Mouse (Mus musculus) ovary, postnatal 10 days (tissue): Measurements from ENCODE around the gene Bri3bp.
A peak's percentile ranks its signal among the peaks of the same experiment; 100 is the strongest.

Experiments used
- DNase-seq: peaks from one replicate; pipeline ENCODE4 v3.0.0; 2022; ENCODE audit warnings: low spot score

The Bri3bp gene

DNA sequence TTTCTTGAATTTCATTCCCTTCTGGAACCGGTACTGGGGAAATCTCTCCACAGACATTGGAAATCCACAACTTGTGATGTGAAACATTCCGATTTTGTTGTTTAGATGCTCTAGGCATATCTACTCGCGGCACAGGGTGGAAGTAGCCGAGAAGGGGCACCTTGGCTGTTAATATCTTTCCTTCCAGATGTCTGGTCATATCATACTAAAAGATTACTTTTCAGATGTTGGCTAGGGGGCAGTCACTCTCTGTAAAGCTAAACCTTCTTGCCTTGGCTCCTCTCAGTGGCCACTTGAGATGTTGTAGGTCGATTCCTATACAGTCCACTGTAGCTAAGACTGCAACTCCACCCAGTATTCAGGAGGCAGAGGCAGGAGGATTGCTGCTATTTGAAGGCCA, 14.7 kb downstream of the Bri3bp start:
- DNase-seq: no peak

DNA sequence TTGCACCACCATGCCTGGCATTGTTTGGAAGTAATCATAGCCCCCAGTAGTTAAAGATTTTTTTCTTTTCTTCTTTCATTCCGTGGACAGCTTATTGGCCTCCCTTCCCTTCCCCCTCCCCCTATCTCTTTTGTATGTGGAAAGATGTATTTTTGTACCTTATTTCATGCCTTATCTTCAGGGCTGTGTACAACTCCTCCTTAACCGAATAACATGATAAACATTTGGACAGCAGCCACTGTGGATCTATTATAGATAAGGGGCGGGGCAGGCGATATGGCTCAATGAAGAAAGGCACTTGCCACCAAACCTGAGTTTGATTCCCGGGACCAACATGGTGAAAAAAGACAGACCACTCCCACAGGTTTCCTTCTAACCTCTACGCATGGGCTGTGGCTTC, 16.2 kb downstream of the Bri3bp start:
- no peak for DNase-seq

DNA sequence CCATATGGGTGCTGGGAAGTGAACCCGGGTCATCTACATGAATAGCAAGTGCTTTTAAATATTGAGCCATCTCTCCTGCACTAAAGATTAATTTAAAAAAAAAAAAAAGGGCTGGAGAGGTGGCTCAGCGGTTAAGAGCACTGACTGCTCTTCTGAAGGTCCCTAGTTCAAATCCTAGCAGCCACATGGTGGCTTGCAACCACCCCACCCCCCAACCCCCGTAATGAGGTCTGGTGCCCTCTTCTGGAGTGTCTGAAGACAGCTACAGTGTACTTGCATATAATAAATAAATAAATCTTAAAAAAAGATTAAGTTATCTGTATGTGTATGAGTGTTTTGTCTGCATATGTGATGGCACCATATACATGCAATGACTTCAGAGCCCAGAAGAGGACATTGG, 19.2 kb downstream of the Bri3bp start:
- DNase-seq: no peak

DNA sequence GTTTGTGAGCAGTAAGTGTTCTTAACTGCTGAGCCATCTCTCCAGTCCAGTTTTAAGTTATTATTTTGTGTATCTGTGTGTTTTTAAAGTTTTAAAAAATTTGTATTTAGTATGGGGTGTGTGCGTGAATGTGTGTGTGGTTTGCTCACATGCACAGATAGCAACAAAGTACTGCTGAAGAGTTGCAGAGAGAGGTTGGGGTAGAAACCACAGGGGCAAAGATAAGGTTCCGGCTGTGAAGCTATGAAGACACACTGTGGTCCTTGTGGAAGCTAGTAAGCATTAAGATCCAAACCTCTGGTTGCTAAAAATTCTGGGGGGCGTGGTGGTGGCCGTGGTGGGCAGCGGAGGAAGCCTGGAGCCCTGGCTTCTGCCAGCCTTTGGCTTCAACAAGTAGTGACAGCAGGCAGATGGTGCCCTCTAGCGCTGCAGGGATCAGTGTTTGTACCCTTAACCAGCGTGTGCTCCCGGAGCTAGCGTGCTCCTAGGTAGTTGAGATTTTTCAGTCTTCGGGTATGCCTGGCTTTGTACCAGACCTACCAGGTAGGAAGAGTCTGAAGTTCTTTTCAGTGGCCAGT, 20.6 kb downstream of the Bri3bp start:
- no peak for DNase-seq

DNA sequence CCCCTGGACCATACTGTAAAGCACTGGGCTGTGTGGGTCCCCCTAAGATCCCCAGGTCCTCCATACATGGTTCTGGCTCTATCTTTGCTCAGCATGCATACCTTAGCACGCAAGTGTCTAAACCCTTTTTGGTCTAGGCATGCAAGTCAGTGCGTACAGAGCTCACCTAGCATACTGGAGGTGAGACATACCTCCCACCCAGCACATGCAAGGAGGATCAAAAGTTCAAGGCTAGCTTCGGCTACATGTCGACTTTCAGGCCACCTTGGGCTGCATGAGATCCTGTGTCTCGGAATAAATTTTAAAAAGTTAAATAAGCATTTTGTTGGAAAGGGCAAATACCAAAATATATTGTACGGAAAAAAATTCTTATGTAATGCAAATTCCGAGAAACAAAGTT, 23.8 kb downstream of the Bri3bp start:
- DNase-seq: no peak

DNA sequence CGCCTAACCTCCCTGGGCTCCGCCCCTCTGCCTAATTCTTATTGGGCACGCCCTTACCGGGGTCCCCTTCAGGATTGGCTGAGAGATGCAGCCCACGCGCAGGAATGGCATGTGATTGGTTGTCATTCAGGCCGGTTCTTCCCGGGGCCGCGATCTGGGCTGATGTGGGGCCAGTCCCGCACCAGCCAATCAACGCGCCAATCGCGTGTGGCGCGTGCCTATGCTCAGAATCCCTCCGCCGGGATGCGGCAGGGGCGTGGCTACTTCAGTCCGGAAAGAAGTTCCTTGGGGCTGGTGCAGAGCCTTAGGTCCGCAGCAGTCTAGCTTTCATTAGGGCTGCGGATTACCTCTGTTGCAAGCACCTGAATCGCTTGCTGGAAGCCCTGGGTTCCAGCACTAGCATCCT, 24.3 kb downstream of the Bri3bp start:
- DNase-seq: peak; percentile 84

DNA sequence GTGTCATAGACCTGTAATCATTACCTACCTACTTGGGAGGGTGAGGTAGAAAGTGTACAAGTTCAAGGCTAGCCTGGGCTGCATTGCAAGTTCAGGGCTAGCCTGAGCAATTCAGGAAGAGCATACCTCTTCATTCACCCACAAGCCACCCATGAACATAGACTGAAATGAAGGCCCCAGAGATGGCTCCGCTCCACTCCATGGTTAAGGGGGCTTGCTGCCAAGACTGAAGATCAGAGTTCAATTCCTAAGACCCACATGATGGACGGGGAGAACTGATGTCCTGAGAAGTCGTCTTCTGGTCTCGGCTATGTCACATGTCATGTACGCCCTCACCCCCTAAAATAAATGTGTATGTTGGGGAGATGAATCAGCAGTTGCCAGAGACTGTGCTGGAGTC, 25.1 kb downstream of the Bri3bp start:
- DNase-seq: no peak

DNA sequence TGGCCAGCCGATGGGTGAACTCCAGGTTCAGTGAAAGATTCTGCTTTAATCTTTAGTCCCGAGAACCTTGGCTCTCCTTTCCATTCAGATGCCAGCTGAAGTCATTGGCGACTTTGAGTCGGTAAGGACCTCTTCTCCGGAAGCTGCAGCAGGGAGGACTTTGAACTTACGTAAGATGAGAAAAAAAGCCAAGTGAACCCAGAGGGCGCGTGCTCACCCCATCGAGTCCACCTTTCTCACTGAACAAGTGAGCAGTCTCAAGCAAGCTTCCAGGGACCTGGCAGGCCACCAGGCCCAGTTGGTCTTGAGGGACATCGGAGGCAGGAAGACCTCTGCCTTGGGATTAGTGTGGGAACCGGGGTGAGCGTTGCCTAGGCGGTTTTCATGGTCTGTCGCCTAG, 25.9 kb downstream of the Bri3bp start:
- no peak for DNase-seq

DNA sequence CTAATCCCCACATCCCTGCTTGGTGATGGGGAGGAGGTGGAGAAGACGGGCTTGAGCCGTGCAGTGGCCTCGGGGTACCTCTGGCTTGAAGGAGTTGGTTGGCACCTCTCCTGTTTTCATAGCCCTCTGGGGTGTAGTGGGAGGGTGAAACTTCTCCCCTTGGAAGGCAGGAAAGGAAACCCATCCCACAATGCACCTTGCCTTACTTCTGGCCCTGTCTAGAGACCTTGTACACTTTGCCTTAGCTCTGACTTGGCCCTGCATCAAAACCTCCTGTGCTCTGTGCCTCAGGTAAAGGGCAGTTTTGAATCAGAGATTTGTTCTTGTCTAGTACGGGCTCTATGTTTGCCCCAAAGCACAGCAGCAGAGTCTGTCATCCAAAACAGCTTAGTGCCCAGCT, 29.3 kb downstream of the Bri3bp start:
- DNase-seq: no peak

DNA sequence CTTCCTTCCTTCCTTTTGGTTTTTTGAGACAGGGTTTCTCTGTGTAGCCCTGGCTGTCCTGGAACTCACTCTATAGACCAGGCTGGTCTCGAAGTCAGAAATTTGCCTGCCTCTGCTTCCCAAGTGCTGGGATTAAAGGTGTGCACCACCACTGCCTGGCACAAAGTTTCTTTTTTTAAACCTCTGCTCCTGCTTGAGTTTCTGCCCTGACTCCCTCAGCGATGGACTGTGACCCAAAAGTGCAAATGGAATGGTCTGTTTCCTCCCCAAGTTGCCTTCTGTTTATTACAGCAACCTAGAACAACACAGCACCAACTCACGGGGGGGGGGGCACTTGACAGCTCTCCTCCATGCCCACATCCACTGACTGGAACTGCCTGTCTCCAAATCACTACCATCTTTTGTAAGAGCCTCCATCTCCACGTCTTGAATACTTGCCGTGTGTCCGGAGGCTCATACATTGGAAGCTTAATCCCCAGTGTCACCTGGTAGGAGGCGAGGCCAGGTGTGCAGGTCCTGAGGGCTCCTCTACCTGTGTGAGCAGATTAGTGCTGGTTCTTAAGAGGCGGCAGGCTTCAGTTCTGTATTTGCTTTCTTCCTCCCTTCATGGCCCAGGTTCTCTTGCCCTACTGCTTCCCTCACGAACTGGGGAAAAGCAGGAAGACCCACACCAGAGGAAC, 31.6 kb downstream of the Bri3bp start:
- DNase-seq: no peak

DNA sequence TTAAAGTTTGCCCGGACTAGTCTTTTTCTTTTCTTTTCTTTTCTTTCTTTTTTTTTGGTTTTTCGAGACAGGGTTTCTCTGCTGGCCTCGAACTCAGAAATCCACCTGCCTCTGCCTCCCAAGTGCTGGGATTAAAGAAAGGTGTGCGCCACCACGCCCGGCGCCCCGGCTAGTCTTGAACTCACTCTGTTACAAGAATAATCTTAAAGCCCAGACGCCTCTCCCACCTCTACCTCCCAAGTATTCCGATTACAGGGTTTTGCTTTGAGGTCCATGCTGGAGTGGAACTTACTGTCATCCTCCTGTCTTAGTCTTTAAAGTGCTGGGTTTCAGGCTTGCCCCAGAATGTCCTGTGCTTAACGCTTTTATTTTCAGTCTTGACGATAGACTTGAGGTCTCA, 33.7 kb downstream of the Bri3bp start:
- DNase-seq: no peak

DNA sequence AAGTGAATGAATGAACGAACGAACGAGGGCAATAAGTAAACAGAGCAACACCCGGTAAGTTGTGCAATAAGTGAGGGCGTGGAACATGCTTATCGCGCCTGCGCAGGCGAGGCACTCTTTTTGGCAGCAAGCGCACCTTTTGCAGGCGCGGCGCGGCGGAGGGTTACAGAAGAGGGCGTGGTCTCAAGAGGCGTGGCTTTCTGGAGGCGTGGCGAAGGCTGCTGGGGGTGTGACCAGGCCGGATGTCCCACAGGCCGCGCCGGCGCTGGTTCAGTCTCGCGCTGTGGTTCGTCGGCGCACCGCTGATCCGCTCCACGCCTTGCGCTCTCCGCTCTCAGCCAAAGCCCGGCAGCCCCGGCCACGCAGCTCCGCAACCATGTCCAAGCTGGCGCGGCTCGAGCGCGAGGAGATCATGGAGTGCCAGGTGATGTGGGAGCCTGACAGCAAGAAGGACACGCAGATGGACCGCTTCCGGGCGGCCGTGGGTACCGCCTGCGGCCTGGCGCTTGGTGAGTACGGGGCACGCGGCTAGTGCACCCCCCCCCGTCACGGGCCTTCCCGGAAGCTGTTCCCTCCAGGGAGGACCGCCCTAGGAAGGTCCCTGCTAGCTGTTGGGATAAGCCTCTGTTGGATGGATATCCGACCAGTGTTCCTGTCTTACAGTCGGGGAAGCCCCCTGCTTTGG, 34.4 kb downstream of the Bri3bp start, which contains the start of gene Aacs:
Gene Aacs, plus strand, starts transcription at position 214 of the 685 bp plus-strand sequence.
- DNase-seq: peak; percentile 93

DNA sequence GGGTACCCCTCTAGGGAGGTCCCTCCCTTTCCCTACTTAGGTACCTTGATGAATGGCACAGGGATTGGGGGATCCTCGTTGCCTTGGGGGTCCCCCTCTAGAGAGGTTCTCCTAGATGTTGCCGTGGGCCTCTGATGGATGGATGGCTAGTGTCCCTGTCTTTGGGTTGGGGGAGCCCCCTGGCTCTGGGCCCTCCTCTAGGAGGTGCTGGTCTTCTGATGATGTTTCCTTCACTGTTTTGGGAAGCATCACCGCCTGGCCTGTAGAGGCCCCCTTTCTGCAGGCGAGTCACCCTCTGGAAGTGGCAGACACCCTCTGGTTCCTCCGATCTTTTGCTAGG, 34.9 kb downstream of the Bri3bp start:
- DNase-seq: no peak

DNA sequence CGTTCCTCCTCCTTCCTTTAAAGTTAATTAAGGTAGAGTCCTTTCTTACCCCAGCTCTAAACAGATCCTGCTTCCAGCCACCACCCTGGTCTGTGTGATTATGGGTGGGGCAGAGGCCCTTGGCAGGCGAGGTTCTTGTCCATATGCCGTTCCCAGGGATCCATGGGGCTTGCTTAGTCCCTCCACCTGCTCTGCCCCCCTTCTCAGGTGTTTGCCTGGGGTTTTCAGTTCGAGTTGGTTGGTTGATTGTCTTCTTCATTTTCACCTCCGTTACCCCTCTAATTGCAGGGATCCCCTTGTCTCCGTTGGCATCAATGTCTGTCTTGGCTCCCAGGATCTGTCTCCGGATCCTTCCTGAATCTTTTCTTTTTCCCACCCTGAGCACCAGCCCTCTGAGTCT, 35.4 kb downstream of the Bri3bp start:
- DNase-seq: no peak

DNA sequence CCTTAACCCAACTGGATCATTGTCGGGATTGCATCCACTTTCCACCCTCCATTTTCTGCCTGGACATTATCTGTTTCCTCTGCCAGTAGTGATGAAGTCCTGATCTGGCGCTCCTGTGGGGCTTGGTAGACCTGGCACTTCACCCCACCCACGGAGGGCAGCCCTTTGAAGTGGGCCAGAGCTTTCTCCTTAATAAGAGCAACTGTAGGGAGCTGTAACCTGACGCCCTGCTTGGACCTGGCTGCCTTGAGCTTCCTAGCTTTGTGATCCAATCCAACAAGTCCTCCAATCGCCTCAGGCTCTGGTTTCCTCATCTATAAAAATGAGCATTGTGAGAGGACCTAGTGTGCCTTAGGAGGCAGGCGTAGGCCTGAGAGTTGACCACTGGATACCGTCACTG, 36.2 kb downstream of the Bri3bp start:
- no peak for DNase-seq

DNA sequence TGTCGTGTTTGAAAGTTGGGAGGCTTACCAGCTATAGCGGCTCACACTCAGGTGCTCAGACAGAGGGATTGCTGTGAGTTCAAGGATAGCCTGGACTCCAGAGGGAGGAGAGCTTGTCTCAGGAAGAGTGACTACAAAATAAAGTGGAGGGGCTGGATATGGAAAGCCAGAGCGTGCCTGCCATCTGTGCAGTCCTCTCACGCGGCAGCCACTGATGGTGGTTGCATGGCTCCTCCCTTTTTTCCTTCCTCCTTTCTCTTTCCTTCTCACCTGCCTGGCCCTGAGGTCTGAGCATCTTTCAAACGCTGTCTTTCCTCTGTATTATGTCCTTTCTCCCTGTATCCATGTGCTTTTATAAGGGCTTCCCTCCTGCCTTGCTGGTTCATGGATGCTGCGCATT, 36.7 kb downstream of the Bri3bp start:
- DNase-seq: no peak

DNA sequence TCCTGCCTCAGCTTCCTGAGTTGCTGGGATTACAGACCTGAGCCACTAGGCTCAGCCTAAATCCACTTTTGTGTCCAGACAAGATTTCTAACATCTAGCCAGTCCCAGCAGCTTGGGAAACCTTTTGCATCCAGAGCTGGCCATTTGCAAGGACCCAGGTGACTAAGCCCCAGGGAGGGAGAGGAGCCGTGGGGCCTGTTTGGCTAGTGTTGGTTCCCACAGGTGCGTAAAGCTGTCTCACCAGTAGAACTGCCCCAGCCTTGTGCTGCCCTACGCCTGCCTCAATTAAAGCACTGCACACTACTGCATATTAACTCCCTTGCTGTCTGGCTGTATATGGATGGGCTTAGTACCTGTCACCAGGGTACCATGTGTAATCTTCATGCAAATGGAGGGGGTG, 38.0 kb downstream of the Bri3bp start:
- no peak for DNase-seq

DNA sequence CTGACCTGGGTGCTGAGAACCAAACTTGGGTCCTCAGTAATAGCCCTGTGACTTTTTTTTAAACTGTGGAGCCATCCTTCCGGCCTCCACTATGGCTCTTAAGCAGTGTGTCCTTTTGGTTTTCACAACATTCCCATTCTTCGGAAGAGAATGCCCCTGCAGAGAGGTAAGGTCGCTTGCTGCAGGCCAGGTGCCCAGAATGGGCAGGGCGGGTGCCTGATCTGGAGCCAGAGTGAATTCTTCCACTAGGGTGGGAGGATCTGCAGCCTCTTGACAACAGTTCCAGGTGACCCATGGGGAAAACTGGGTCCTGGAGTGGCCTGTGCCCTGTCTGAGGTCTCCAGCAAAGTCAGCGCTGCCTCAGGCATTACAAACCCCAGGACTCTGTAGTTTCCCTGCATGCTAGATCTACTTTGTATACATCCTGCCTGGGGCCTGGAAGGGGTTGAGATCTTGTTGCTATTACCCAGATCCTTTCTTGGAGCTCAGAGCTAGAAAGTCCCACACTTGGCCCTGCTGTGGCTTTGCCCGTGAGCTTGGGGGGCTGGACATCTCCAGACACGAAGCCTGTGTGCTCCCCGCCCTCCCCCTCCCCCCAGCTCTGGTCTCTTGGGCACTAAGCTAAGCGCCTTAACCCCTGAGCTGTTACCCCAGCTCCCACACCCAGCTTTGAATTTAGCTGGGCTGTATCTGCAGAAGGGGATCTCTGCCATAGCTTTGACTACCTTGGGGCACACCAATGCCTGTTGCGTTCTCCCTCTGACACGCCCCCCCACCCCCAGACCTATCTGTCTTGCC, 39.3 kb downstream of the Bri3bp start:
- DNase-seq: no peak

DNA sequence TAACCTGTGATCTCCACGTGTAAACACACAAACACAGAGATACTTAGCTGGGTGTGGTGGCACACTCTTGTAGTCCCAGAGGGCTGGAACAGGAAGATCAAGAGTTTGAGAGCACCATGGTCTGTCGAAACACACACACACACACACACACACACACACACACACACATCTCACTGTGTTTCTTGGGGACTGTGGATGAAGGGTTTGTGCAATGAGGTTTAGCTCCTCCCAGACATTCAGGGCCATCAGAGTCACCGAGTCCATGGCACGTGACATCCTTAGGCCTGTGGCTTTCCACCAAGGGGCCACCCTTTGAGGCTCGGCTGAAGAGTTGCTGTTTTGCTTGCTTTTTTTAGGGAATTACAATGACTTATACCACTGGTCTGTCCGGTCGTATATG, 41.1 kb downstream of the Bri3bp start:
- no peak for DNase-seq

DNA sequence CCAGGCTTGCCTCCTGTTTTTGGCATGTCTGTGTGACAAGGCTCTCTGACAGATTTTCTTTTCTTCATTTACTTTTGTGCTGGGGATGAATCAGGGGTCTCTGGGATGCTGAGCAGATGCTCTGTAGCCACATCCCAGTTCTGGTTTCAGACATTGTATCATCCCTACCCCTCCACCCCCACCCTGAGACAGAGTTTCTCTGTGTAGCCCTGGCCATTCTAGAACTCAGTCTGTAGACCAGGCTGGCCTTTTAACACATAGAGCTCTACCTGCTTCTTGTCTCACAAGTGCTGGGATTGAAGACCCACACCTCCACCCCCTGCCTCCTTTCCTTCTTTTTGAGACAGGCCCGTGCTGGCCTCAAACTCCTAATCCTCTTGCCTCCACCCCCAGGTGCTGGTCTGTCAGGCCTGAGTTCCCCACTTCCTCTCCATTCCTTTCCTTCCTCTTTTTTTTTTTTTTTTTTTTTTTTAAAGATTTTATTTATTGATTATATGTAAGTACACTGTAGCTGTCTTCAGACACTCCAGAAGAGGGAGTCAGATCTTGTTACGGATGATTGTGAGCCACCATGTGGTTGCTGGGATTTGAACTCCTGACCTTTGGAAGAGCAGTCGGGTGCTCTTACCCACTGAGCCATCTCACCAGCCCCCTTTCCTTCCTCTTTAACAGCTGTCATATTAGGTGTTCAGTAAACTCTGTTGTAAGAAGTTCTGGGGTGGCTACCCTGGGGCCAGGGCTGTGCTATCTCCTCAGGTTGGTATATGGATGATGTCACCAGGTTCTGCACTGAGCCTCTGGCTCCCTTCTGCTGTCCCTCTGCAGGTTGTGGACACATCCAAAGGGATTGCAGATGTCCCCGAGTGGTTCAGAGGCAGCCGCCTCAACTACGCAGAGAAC, 42.6 kb downstream of the Bri3bp start:
- no peak for DNase-seq

DNA sequence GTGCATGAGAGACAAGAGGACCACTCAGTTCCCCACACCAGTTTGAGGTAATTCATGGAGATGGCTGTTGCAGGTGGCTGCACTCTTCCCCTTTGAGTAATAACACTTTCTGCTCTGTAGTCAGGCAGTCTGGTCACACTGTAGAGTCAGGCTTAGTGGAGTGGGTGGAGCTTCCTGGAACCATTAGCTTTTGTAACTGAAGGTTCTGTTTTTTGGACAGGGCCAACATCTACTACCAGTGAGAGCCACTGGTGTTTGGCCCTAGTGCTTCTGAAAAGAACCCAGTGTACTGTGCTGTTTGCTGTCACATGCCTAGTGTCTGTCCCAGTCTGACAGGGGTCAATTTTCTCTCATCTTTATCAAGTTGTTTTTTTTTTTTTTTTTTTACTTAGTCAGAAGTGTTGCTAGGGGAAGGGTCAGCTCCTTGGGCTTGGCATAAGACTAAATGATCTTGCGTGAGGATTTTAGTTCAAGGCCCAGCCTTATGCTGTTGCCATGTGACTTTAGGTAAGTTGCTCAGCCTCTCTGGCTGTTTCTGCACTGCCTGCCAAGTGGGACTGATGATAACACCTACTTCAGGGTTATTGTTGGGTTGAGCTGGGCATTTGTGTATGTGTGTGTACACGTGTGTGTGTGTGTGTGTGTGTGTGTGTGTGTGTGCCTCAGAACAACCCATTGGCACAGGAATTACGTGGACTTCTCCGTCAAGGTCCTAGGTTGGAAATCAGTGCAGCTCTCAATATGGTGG, 43.8 kb downstream of the Bri3bp start:
- DNase-seq: no peak
